Comparison of ENCODE assay signal across 29 mouse cellular contexts in genomic region chr15:20084958-20085357, GRCm38 (mm10).
DNase-seq lines count a peak whose midpoint lies in the region; ATAC-seq lines count a peak whose summit lies in the region.
"Had no signal": no experiment of that assay in that cellular context is flagged by ENCODE, and none has a peak within 500 bp of the region (broad histone marks: within the 10 kb centered on the region; RNA-seq: fewer than 3 reads in every experiment).

No protein-coding gene starts in this region.

- intact Hi-C loops in left cerebral cortex, postnatal 4 days (cut with DNase I) = no loop called here

- H3K36me3 ChIP-seq in hindbrain, embryonic 16.5 days (ENCODE audit: control insufficient read depth, insufficient read depth, low read length) = no peaks in the 10 kb centered on the region
- H3K36me3 ChIP-seq: embryonic facial prominence, embryonic 13.5 days; forebrain, embryonic 15.5 days; heart, embryonic 13.5 days; kidney, embryonic 15.5 days; limb, embryonic 15.5 days; liver, embryonic 15.5 days; lung, embryonic 15.5 days; neural tube, embryonic 12.5 days had no signal

- H3K9ac ChIP-seq in hindbrain, embryonic 16.5 days (ENCODE audit: low read depth, low read length) = no peak overlapping the region
- H3K9ac ChIP-seq: embryonic facial prominence, embryonic 13.5 days; forebrain, embryonic 15.5 days; heart, embryonic 13.5 days; kidney, embryonic 15.5 days; limb, embryonic 15.5 days; liver, embryonic 15.5 days; lung, embryonic 15.5 days; neural tube, embryonic 12.5 days had no signal

- no peaks in the 10 kb centered on the region for H3K27me3 ChIP-seq in hindbrain, embryonic 16.5 days (replicated peaks; ENCODE audit: control insufficient read depth, insufficient read depth, low read length)
- H3K27me3 ChIP-seq: embryonic facial prominence, embryonic 13.5 days; forebrain, embryonic 15.5 days; heart, embryonic 13.5 days; kidney, embryonic 15.5 days; limb, embryonic 15.5 days; liver, embryonic 15.5 days; lung, embryonic 15.5 days; neural tube, embryonic 12.5 days had no signal

- H3K9me3 ChIP-seq in hindbrain, embryonic 16.5 days (ENCODE audit: control insufficient read depth, low read length) = no peaks in the 10 kb centered on the region
- H3K9me3 ChIP-seq: embryonic facial prominence, embryonic 13.5 days; forebrain, embryonic 15.5 days; heart, embryonic 13.5 days; kidney, embryonic 15.5 days; limb, embryonic 15.5 days; liver, embryonic 15.5 days; lung, embryonic 15.5 days; neural tube, embryonic 12.5 days had no signal

- H3K27ac ChIP-seq in hindbrain, embryonic 16.5 days (ENCODE audit: low read depth, low read length) = no peak overlapping the region
- H3K27ac ChIP-seq: embryonic facial prominence, embryonic 13.5 days; forebrain, embryonic 15.5 days; heart, embryonic 13.5 days; kidney, embryonic 15.5 days; limb, embryonic 15.5 days; liver, embryonic 15.5 days; lung, embryonic 15.5 days; neural tube, embryonic 12.5 days had no signal

- peak; percentile 12 for DNase-seq in left cerebral cortex, adult 11 months (ENCODE audit: low spot score)
- DNase-seq in left cerebral cortex, postnatal 4 days = no peak
- peak; percentile 27 to 43 for DNase-seq in left cerebral cortex, adult 18-20 months (ENCODE audit: low spot score in 2 of 2)
- DNase-seq in right cerebral cortex, adult 2 months (ENCODE audit: low spot score in 2 of 2) = peak; percentile 14 to 17
- DNase-seq in urinary bladder, adult 18-20 months (ENCODE audit: low spot score in 2 of 2) = no peak
- no peak for DNase-seq in spleen, postnatal 36 days (ENCODE audit: low spot score in 2 of 2)
- DNase-seq: adrenal gland, postnatal 25 days; cerebellum, adult 18-20 months; cerebellum, postnatal 36 days; embryo, embryonic 11 days; gastrocnemius, postnatal 10 days; heart, adult 18-20 months; heart, postnatal 14 days; kidney, adult 11 months; kidney, postnatal 4 days; layer of hippocampus, adult 9-11 months; lung, postnatal 4 days; midbrain, embryonic 14.5 days; spleen, adult 18-20 months; thymus, postnatal 14 days had no signal

- 90% methylated on average over 2 of the region's 2 CpGs for WGBS in hindbrain, embryonic 16.5 days

- ATAC-seq in hindbrain, embryonic 16.5 days = no peak
- ATAC-seq: forebrain, embryonic 15.5 days had no signal

- no peaks in the 10 kb centered on the region for H3K4me1 ChIP-seq in hindbrain, embryonic 16.5 days (ENCODE audit: control insufficient read depth, insufficient read depth, low read depth, low read length)
- H3K4me1 ChIP-seq: embryonic facial prominence, embryonic 13.5 days; forebrain, embryonic 15.5 days; heart, embryonic 13.5 days; kidney, embryonic 15.5 days; limb, embryonic 15.5 days; liver, embryonic 15.5 days; lung, embryonic 15.5 days; neural tube, embryonic 12.5 days had no signal

- H3K4me2 ChIP-seq in hindbrain, embryonic 16.5 days (ENCODE audit: low read length) = no peak overlapping the region
- H3K4me2 ChIP-seq: embryonic facial prominence, embryonic 13.5 days; forebrain, embryonic 15.5 days; heart, embryonic 13.5 days; kidney, embryonic 15.5 days; limb, embryonic 15.5 days; liver, embryonic 15.5 days; lung, embryonic 15.5 days; neural tube, embryonic 12.5 days had no signal

- H3K4me3 ChIP-seq in hindbrain, embryonic 16.5 days (ENCODE audit: low read length) = no peak overlapping the region
- H3K4me3 ChIP-seq: embryonic facial prominence, embryonic 13.5 days; forebrain, embryonic 15.5 days; heart, embryonic 13.5 days; kidney, embryonic 15.5 days; limb, embryonic 15.5 days; liver, embryonic 15.5 days; lung, embryonic 15.5 days; neural tube, embryonic 12.5 days had no signal

Comparison
In these comparisons a context has a peak if more than half of its experiments do, and no peak if none do; other contexts are left out.
1. DNase-seq: peak in left cerebral cortex, adult 11 months (single experiment), left cerebral cortex, adult 18-20 months (2 of 2) and right cerebral cortex, adult 2 months (2 of 2); none in left cerebral cortex, postnatal 4 days (single experiment), urinary bladder, adult 18-20 months (0 of 2) and spleen, postnatal 36 days (0 of 2).